Mouse (Mus musculus) CH12.LX (cell line): ENCODE measurements at regions not wholly inside any gene's neighbourhood (a gene's known extent, or its start where the extent isn't known, plus 50 kb on each side); places are given as distances from the start of the nearest gene placed in this dataset.

Experiments used
- DNase-seq: peaks from one replicate; pipeline ENCODE4 v3.0.0-alpha.2; 2013; ENCODE audit errors: extremely low read depth
- H3K27ac ChIP-seq: 2 replicates; pipeline ENCODE4 v1.5.1; 2012; ENCODE audit warnings: low read depth, mild to moderate bottlenecking, control low read depth, moderate library complexity; ENCODE audit not compliant: insufficient read depth
- H3K27me3 ChIP-seq: replicated peaks from 2 replicates; pipeline ENCODE3; 2012; ENCODE audit warnings: inconsistent platforms
- H3K36me3 ChIP-seq, 2 experiments: replicated peaks in 1 of 2; 2 replicates each; pipeline versions ENCODE3 to v1.6.1; 2012; ENCODE audit warnings: inconsistent platforms in 1 of 2, low read length in 1 of 2, mild to moderate bottlenecking in 1 of 2, mixed read lengths in 1 of 2, moderate library complexity in 1 of 2; ENCODE audit not compliant: control insufficient read depth in 1 of 2, insufficient read depth in 1 of 2
- H3K4me1 ChIP-seq, 2 experiments: 2 replicates each; pipeline ENCODE4 v1.6.1; 2012; ENCODE audit warnings: inconsistent platforms in 1 of 2, moderate library complexity in 1 of 2; ENCODE audit not compliant: insufficient read depth in 2 of 2, control insufficient read depth in 1 of 2
- H3K4me2 ChIP-seq: 2 replicates; pipeline ENCODE4 v1.6.1; 2012; ENCODE audit warnings: low read depth, mild to moderate bottlenecking, control low read depth; ENCODE audit not compliant: poor library complexity, insufficient read depth, severe bottlenecking
- H3K4me3 ChIP-seq, 3 experiments: fragments of 150-350 bp in 1 of 3; sonication (generic) in 1 of 3; replicated peaks in 1 of 3; 2 replicates each; pipeline versions ENCODE3 to v1.5.1; 2011 to 2012; ENCODE audit warnings: low read depth in 2 of 3, low read length in 2 of 3, mild to moderate bottlenecking in 2 of 3, moderate library complexity in 2 of 3, control low read depth in 1 of 3, improper control_type of control experiment in 1 of 3, inconsistent platforms in 1 of 3, mixed read lengths in 1 of 3; ENCODE audit not compliant: poor library complexity in 1 of 3
- H3K79me2 ChIP-seq: replicated peaks from 2 replicates; pipeline ENCODE4 v1.6.1; 2012; ENCODE audit warnings: mild to moderate bottlenecking, moderate library complexity; ENCODE audit not compliant: control insufficient read depth, poor library complexity, insufficient read depth, severe bottlenecking; ENCODE audit errors: extremely low read depth
- H3K9ac ChIP-seq: 2 replicates; pipeline ENCODE4 v1.6.1; 2012; ENCODE audit warnings: low read depth, mild to moderate bottlenecking, control low read depth, moderate library complexity; ENCODE audit not compliant: insufficient read depth
- H3K9me3 ChIP-seq: replicated peaks from 2 replicates; pipeline ENCODE3; 2012; ENCODE audit warnings: low read length, inconsistent platforms, mixed read lengths
- BHLHE40 ChIP-seq: IDR thresholded peaks from 2 replicates; pipeline ENCODE4 v1.6.1; 2011; ENCODE audit warnings: mild to moderate bottlenecking, low read depth, low read length, improper control_type of control experiment
- CHD1 ChIP-seq: IDR thresholded peaks from 2 replicates; pipeline ENCODE4 v1.6.1; 2012; ENCODE audit warnings: low read depth, low read length, improper control_type of control experiment, inconsistent platforms
- CTCF ChIP-seq, 2 experiments: IDR thresholded peaks in 1 of 2; conservative IDR thresholded peaks in 1 of 2; 2 replicates each; pipeline ENCODE4 v1.5.1; 2011 to 2012; ENCODE audit warnings: low read depth in 2 of 2, low read length in 2 of 2, improper control_type of control experiment in 1 of 2, inconsistent platforms in 1 of 2, mild to moderate bottlenecking in 1 of 2, moderate library complexity in 1 of 2
- ELF1 ChIP-seq: IDR thresholded peaks from 2 replicates; pipeline ENCODE4 v1.6.1; 2014; ENCODE audit warnings: low read depth, mild to moderate bottlenecking, inconsistent platforms, low read length, improper control_type of control experiment
- EP300 ChIP-seq: IDR thresholded peaks from 2 replicates; pipeline ENCODE4 v1.6.1; 2011; ENCODE audit warnings: low read length, improper control_type of control experiment
- ETS1 ChIP-seq: conservative IDR thresholded peaks from 2 replicates; pipeline ENCODE4 v1.6.1; 2012; ENCODE audit warnings: low read depth, mild to moderate bottlenecking, inconsistent platforms, low read length, improper control_type of control experiment, moderate library complexity
- IRF4 ChIP-seq: IDR thresholded peaks from 2 replicates; pipeline ENCODE4 v1.6.1; 2014; ENCODE audit warnings: low read depth, mild to moderate bottlenecking, inconsistent platforms, low read length, improper control_type of control experiment
- JUN ChIP-seq: IDR thresholded peaks from 2 replicates; pipeline ENCODE4 v1.6.1; 2011; ENCODE audit warnings: low read depth, mild to moderate bottlenecking, low read length, improper control_type of control experiment, moderate library complexity; ENCODE audit not compliant: insufficient read depth
- JUND ChIP-seq: conservative IDR thresholded peaks from 2 replicates; pipeline ENCODE4 v1.6.1; 2011; ENCODE audit warnings: low read depth, low read length, improper control_type of control experiment
- KAT2A ChIP-seq: IDR thresholded peaks from 2 replicates; pipeline ENCODE4 v1.6.1; 2012; ENCODE audit warnings: low read length, improper control_type of control experiment, inconsistent platforms; ENCODE audit not compliant: insufficient replicate concordance
- MAX ChIP-seq: IDR thresholded peaks from 2 replicates; pipeline ENCODE4 v1.6.1; 2011; ENCODE audit warnings: low read length, improper control_type of control experiment
- MEF2A ChIP-seq: IDR thresholded peaks from 2 replicates; pipeline ENCODE4 v1.6.1; 2014; ENCODE audit warnings: low read depth, mild to moderate bottlenecking, inconsistent platforms, low read length, improper control_type of control experiment, borderline replicate concordance
- MXI1 ChIP-seq: IDR thresholded peaks from 2 replicates; pipeline ENCODE4 v1.6.1; 2011; ENCODE audit warnings: mild to moderate bottlenecking, low read depth, low read length, improper control_type of control experiment
- MYC ChIP-seq: IDR thresholded peaks from 2 replicates; pipeline ENCODE4 v1.6.1; 2011; ENCODE audit warnings: low read depth, mild to moderate bottlenecking, improper control_type of control experiment, low read length
- NELFE ChIP-seq: IDR thresholded peaks from 2 replicates; pipeline ENCODE4 v1.6.1; 2011; ENCODE audit warnings: low read depth, low read length, improper control_type of control experiment
- POLR2A ChIP-seq: IDR thresholded peaks from 2 replicates; pipeline ENCODE4 v1.6.1; 2011; ENCODE audit warnings: low read depth, mild to moderate bottlenecking, improper control_type of control experiment, low read length
- RAD21 ChIP-seq: IDR thresholded peaks from 2 replicates; pipeline ENCODE4 v1.6.1; 2011; ENCODE audit warnings: low read depth, mild to moderate bottlenecking, low read length, improper control_type of control experiment, moderate library complexity
- RCOR1 ChIP-seq: conservative IDR thresholded peaks from 2 replicates; pipeline ENCODE4 v1.6.1; 2012; ENCODE audit warnings: low read depth, mild to moderate bottlenecking, inconsistent platforms, low read length, improper control_type of control experiment
- SIN3A ChIP-seq: IDR thresholded peaks from 2 replicates; pipeline ENCODE4 v1.6.1; 2012; ENCODE audit warnings: low read length, improper control_type of control experiment, inconsistent platforms
- SMC3 ChIP-seq: IDR thresholded peaks from 2 replicates; pipeline ENCODE4 v1.6.1; 2011; ENCODE audit warnings: low read depth, low read length, improper control_type of control experiment
- TBP ChIP-seq: conservative IDR thresholded peaks from 2 replicates; pipeline ENCODE4 v1.6.1; 2011; ENCODE audit warnings: low read depth, low read length, improper control_type of control experiment
- UBTF ChIP-seq: IDR thresholded peaks from 2 replicates; pipeline ENCODE4 v1.6.1; 2012; ENCODE audit warnings: low read depth, mild to moderate bottlenecking, inconsistent platforms, low read length, improper control_type of control experiment, moderate library complexity
- USF1 ChIP-seq: IDR thresholded peaks from 2 replicates; pipeline ENCODE4 v1.6.1; 2014; ENCODE audit warnings: low read depth, mild to moderate bottlenecking, inconsistent platforms, low read length, improper control_type of control experiment
- USF2 ChIP-seq: conservative IDR thresholded peaks from 2 replicates; pipeline ENCODE4 v1.6.1; 2011; ENCODE audit warnings: low read depth, low read length, improper control_type of control experiment
- ZC3H11A ChIP-seq: IDR thresholded peaks from 2 replicates; pipeline ENCODE4 v1.6.1; 2012; ENCODE audit warnings: low read depth, mild to moderate bottlenecking, inconsistent platforms, low read length, improper control_type of control experiment
- ZKSCAN1 ChIP-seq: IDR thresholded peaks from 2 replicates; pipeline ENCODE4 v1.6.1; 2012; ENCODE audit warnings: low read depth, inconsistent platforms, low read length, improper control_type of control experiment, borderline replicate concordance
- ZMIZ1 ChIP-seq: IDR thresholded peaks from 2 replicates; pipeline ENCODE4 v1.6.1; 2012; ENCODE audit warnings: low read depth, mild to moderate bottlenecking, inconsistent platforms, low read length, improper control_type of control experiment
- dilution Hi-C: fragments of 300-500 bp; cut with MboI; formaldehyde crosslinking; loops from 2 replicates; pipeline ENCODE4 v1.14.3; 2020; ENCODE audit warnings: low sequenced_read_pairs; ENCODE audit not compliant: extremely low pct_unique_long_range_greater_than_20kb, extremely low pct_ligation_motif_present
- in situ Hi-C: fragments of 300-500 bp; cut with MboI; formaldehyde crosslinking; loops from 3 replicates; pipeline ENCODE4 v1.14.3; 2019; ENCODE audit warnings: low sequenced_read_pairs, low pct_ligation_motif_present, low pct_unique_long_range_greater_than_20kb, mixed read lengths

DNA sequence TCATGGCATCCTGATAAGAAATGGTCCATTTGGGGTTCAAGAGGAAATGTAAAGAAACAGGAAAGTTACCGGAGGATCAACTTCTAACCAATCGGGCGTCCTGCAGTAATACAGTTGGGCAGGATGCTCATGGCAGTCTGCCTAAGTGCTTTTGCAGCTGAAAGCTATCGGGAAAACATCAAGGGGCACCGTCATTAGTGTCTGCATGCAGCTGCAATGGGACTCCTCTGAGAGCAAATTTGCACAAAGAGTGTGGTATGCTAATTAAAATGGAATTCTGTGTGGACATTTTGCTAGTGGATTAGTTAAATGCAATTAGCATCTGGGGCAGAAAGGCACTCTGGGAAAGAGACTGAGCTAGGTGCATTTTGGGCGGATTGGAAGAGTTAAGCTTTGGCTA lies 160.3 kb downstream of the Utp18 start:
- in situ Hi-C loops: no loop called here
- TF ChIP-seq ZKSCAN1 (no peak), MAX (no peak), RAD21 (no peak), MXI1 (no peak), MYC (no peak), KAT2A (no peak), ELF1 (no peak), SIN3A (no peak), EP300 (no peak), POLR2A (no peak), JUN (no peak), USF2 (no peak), TBP (no peak), RCOR1 (no peak), MEF2A (no peak), JUND (no peak), ZMIZ1 (no peak)
- dilution Hi-C loops: no loop called here
- no peaks in the 10 kb centered on the region for H3K9me3 ChIP-seq
- no peaks in the 10 kb centered on the region for H3K36me3 ChIP-seq
- no peak overlapping the region for H3K27ac ChIP-seq
- no peak overlapping the region for H3K4me3 ChIP-seq
- H3K27me3 ChIP-seq: peaks cover 82% of the 10 kb centered on the region
- DNase-seq: no peak
- H3K4me1 ChIP-seq: no peaks in the 10 kb centered on the region
- no peaks in the 10 kb centered on the region for H3K79me2 ChIP-seq
- H3K4me2 ChIP-seq: no peak overlapping the region
- no peak overlapping the region for H3K9ac ChIP-seq

DNA sequence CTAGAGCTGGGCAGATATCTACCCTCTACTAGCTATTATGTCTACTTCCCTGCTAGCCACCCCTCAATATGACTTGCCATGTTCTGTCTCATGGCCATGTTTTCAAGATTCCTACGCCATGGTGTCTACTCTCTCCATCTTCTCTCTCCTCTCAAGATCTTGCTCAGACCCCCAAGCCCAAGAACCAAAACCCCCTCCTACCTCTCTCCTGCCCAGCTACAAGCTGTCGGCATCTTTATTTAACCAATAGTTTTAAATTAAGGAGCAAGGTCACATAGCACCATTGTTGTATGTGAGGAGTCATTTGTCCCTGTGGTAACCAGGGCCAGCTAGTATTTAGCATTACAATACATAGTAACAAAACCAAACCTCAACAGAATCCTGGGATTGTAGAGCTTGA lies 166.4 kb downstream of the Utp18 start:
- dilution Hi-C loops (no loop called here), in situ Hi-C loops (no loop called here)
- Histone ChIP-seq H3K36me3 (no peaks in the 10 kb centered on the region), H3K4me1 (no peaks in the 10 kb centered on the region), H3K79me2 (no peaks in the 10 kb centered on the region; the same call in 1 of the 2 replicates), H3K4me3 (no peak overlapping the region), H3K9ac (no peak overlapping the region), H3K27ac (no peak overlapping the region), H3K9me3 (peaks cover 3% of the 10 kb centered on the region), H3K27me3 (peaks cover 62% of the 10 kb centered on the region), H3K4me2 (no peak overlapping the region)
- DNase-seq: no peak
- no peak for TF ChIP-seq EP300
- TF ChIP-seq ZC3H11A: no peak
- TF ChIP-seq MXI1: no peak
- no peak for TF ChIP-seq MAX
- no peak for TF ChIP-seq CTCF (conservative IDR thresholded peaks at IDR 0.05 in 1 of 2, IDR thresholded peaks at IDR 0.05 in 1 of 2; ENCODE audit: low read depth in 2 of 2, low read length in 2 of 2)
- no peak for TF ChIP-seq SMC3
- no peak for TF ChIP-seq NELFE
- TF ChIP-seq TBP: no peak
- no peak for TF ChIP-seq BHLHE40
- TF ChIP-seq RAD21: no peak
- no peak for TF ChIP-seq IRF4
- no peak for TF ChIP-seq UBTF
- no peak for TF ChIP-seq ETS1
- TF ChIP-seq USF1: no peak
- no peak for TF ChIP-seq CHD1
